Mouse (Mus musculus) midbrain, embryonic 12.5 days (tissue): ENCODE results near the gene Olfr167. TPM values are rescaled to one million over a fixed set of nuclear protein-coding genes. Genes with fewer than 3 reads are reported as not detected.
"Not testable (repeated sequence)": the region's sequence is repeated elsewhere in the genome, so short reads cannot be mapped to it uniquely, and the experiment has no call there.

Experiments
- ATAC-seq: fragments of 200-750 bp; cut with Nextera tagmentation; 2 replicates; pipeline ENCODE4 v1.8.0; 2017; ENCODE audit warnings: low read depth, moderate TSS enrichment, moderate library complexity; ENCODE audit not compliant: low FRiP score
- H3K27ac ChIP-seq: fragments of 300-500 bp; sonication (generic); replicated peaks from 2 replicates; pipeline ENCODE4 v1.5.1; 2016; ENCODE audit warnings: mild to moderate bottlenecking
- H3K27me3 ChIP-seq: fragments of 300-500 bp; sonication (generic); 2 replicates; pipeline ENCODE4 v1.6.1; 2016; ENCODE audit warnings: mild to moderate bottlenecking
- H3K36me3 ChIP-seq: fragments of 300-500 bp; sonication (generic); 2 replicates; pipeline ENCODE4 v1.6.1; 2016
- H3K4me1 ChIP-seq: fragments of 300-500 bp; sonication (generic); 2 replicates; pipeline ENCODE4 v1.6.1; 2016
- H3K4me2 ChIP-seq: fragments of 300-500 bp; sonication (generic); replicated peaks from 2 replicates; pipeline ENCODE4 v1.6.1; 2016; ENCODE audit warnings: mild to moderate bottlenecking, moderate library complexity
- H3K4me3 ChIP-seq: fragments of 300-500 bp; sonication (generic); 2 replicates; pipeline ENCODE4 v1.5.1; 2016; ENCODE audit warnings: mild to moderate bottlenecking
- H3K9ac ChIP-seq: fragments of 300-500 bp; sonication (generic); replicated peaks from 2 replicates; pipeline ENCODE4 v1.6.1; 2016; ENCODE audit warnings: mild to moderate bottlenecking, moderate library complexity
- H3K9me3 ChIP-seq: fragments of 300-500 bp; sonication (generic); 2 replicates; pipeline ENCODE4 v1.6.1; 2016; ENCODE audit warnings: mild to moderate bottlenecking
- WGBS: fragments of 180-500 bp; shearing (Covaris S2); methylation state at CpG from one replicate; pipeline ENCODE4 v1.1.7; 2016; 5-methylcytosine and 5-hydroxymethylcytosine counted together
- polyA plus RNA-seq: library from polyadenylated mRNA; unstranded; fragments of >200 nt; fragmentation: Nextera tagmentation; extraction: Ambion mirVana; gene quantifications from 2 replicates; pipeline ENCODE4 v1.2.1, GENCODE M21; 2016

Olfr167 gene
- not detected in 2 replicates for polyA plus RNA-seq

DNA sequence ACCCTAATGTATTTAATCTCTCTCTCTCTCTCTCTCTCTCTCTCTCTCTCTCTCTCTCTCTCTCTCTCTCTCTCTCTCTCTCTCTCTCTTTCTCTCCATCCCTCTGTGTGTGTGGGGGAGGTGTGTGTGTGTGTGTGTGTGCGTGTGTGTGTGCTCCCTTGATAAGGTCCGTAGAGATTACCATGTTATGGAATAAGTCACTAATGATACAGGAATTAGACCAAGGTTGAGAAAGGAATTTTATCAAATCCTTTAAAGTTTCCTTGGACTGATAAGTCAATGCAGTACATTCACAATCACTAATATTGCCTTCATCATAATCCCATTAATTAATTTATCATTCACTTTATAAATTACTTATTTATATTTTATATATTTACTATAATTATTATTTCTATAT, at the start of gene Olfr167:
Gene Olfr167, minus strand, starts transcription at position 101 of the 400 bp plus-strand sequence.
- no peaks in the 10 kb centered on the region for H3K27me3 ChIP-seq
- no peak within 1 kb of the TSS for H3K27ac ChIP-seq
- WGBS, result 80% methylated on average over 2 of the region's 2 CpGs
- H3K36me3 ChIP-seq, result no peaks in the 10 kb centered on the region
- H3K4me2 ChIP-seq, result no peak within 1 kb of the TSS
- H3K4me3 ChIP-seq, result no peak within 1 kb of the TSS
- H3K4me1 ChIP-seq, result no peaks in the 10 kb centered on the region
- no peak for ATAC-seq
- H3K9ac ChIP-seq, result no peak within 1 kb of the TSS
- H3K9me3 ChIP-seq, result 0 out of 2 replicates have a peak, but pooled peaks cover 3% of the 10 kb centered on the region

DNA sequence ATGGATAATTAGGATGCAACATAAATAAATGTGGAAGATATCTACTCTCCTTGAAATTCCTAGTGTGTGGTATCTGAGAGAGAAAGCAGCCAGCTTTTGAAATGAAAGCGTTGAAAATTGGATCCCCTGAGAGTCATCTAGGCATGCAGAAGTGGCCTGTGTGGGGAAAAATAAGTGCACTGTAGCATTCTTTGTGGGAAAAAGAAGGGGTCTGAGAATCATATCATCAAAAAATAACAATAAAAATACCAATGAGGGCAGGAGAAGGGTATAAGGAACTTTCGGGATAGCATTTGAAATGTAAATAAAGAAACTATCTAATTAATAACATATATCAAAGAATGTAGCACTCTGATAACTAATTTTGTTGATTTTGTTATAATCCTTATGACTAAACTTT, 49.6 kb upstream of the Olfr167 start, which contains the start of gene Olfr169:
Gene Olfr169, minus strand, starts transcription at position 101 of the 400 bp plus-strand sequence.
- not testable (repeated sequence) for H3K27ac ChIP-seq, ATAC-seq, H3K9me3 ChIP-seq

DNA sequence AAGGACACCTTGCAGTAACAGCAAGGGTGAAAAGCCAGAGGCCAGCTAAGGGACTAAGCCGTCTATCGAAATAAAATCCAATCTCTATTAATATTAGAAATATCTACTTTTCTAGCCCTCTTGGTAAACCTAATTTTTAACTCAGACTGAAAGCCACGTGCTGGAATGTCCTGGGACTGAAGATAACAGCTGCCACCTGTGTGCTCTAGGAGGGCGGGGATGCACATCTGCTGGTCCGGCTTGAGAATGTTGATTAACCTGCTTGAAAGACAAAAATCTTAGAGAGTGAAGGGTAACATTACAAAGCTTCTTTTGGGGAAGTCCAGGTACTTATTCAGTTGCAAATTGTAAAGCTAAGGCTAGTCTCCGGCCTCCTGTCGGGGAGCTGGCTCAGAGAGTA, 31.4 kb upstream of the Olfr167 start:
- H3K27ac ChIP-seq, H3K4me2 ChIP-seq, H3K27me3 ChIP-seq, ATAC-seq, H3K4me1 ChIP-seq, H3K9ac ChIP-seq, H3K4me3 ChIP-seq, H3K36me3 ChIP-seq, H3K9me3 ChIP-seq: not testable (repeated sequence)
- WGBS, result 82% methylated on average over 7 of the region's 7 CpGs

More for the DNA sequence above, 49.6 kb upstream of the Olfr167 start, which contains the start of gene Olfr169:
- WGBS, result 88% methylated on average over 2 of the region's 2 CpGs
- H3K4me3 ChIP-seq, H3K27me3 ChIP-seq, H3K4me1 ChIP-seq, H3K4me2 ChIP-seq, H3K9ac ChIP-seq, H3K36me3 ChIP-seq: not testable (repeated sequence)

DNA sequence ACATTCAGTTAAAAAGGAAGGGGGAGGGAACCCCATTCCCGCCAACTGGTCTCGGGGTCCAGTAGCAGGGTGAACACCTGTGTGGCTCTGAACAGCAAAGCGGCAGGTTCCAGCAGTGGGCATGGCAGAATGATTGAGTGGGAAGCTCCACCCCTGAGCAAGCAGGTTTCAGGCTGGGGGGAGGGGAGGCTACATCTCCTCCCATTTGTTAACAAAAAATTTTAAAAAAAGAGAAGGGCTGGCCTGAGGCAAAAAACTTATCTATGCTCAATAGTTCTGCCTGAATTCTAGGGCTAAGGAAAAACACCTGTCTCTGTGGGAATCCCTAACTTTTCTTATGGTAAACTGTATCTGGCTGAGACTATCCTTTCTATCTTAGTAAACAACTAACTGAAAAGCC, 30.2 kb upstream of the Olfr167 start:
- H3K27me3 ChIP-seq, H3K27ac ChIP-seq, H3K4me2 ChIP-seq, H3K9me3 ChIP-seq, H3K9ac ChIP-seq, H3K4me1 ChIP-seq, H3K4me3 ChIP-seq, ATAC-seq, H3K36me3 ChIP-seq: not testable (repeated sequence)
- 94% methylated on average over 3 of the region's 3 CpGs for WGBS

DNA sequence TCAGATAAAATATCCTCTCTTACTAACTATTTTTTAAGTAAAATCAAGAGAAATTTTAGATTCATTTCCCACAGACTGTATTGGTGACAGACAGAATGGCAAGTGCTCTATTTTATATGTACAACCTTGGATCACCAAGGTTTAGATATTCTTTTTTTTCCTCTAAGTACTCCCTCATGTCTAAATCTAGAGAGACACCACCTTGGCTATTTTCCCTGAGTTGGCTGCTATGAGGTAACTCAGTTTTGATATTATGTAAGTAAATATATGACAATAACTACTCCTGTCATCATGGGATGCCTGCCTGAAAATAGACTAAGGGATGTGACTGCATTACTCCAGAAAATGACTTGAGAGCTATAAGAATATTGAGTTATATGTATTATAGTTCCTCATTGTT, 13.4 kb upstream of the Olfr167 start, which contains the start of gene Olfr168:
Gene Olfr168, minus strand, starts transcription at position 101 of the 400 bp plus-strand sequence.
- no peaks in the 10 kb centered on the region for H3K4me1 ChIP-seq
- no peak within 1 kb of the TSS for H3K27ac ChIP-seq
- ATAC-seq, result no peak
- H3K9me3 ChIP-seq, result no peaks in the 10 kb centered on the region; the same call in 1 of the 2 replicates
- no peaks in the 10 kb centered on the region for H3K27me3 ChIP-seq
- H3K4me2 ChIP-seq, result no peak within 1 kb of the TSS
- H3K9ac ChIP-seq, result no peak within 1 kb of the TSS
- H3K4me3 ChIP-seq, result no peak within 1 kb of the TSS
- H3K36me3 ChIP-seq, result no peaks in the 10 kb centered on the region

DNA sequence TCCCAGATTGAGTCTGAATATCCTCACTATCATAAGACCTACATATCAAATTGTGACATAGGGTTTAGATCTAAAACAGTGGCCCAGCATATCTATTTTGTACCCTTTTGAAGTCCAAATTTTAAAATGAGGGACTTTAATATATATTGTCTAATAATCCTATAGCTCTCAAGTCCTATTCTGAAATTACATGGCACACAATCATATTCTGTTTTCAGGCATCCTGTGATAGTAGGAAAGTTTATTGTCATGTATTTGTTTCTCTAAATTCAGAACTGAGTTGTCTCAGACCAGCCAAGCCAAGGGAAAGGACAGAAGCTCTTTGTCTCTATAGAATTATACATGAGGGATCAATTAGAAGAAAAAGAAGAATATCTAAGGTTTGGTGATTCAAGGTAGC, 38.7 kb downstream of the Olfr167 start, which contains the start of gene Olfr166:
Gene Olfr166, plus strand, starts transcription at position 301 of the 400 bp plus-strand sequence.
- Histone ChIP-seq H3K9me3 (no peaks in the 10 kb centered on the region), H3K4me1 (no peaks in the 10 kb centered on the region), H3K4me3 (no peak within 1 kb of the TSS), H3K27ac (no peak within 1 kb of the TSS), H3K27me3 (no peaks in the 10 kb centered on the region), H3K4me2 (no peak within 1 kb of the TSS), H3K36me3 (no peaks in the 10 kb centered on the region), H3K9ac (no peak within 1 kb of the TSS)
- no peak for ATAC-seq

DNA sequence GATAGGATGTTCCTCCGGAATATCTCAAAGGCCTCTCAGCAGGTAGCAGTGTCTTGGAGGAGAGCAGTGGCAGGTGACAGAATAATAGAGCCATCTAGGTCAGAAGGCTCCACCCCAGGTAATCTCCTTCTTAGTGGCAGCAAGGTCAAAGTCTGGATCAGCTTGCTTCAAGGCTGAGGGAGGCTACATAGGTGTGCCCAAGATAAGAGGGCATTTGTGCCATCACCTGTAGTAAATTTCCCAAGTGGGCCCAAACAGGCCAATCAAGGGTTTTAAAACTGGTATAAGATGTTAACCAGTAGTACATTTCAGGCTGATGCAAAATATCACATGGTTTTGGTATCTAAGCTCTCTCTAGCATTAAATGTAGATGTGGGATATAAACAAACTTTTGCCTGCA, 57.7 kb downstream of the Olfr167 start:
- no peaks in the 10 kb centered on the region for H3K27me3 ChIP-seq
- no peaks in the 10 kb centered on the region for H3K4me1 ChIP-seq
- no peaks in the 10 kb centered on the region for H3K36me3 ChIP-seq
- H3K4me2 ChIP-seq, result no peak overlapping the region
- no peaks in the 10 kb centered on the region for H3K9me3 ChIP-seq
- no peak overlapping the region for H3K4me3 ChIP-seq
- H3K9ac ChIP-seq, result no peak overlapping the region
- no peak for ATAC-seq
- H3K27ac ChIP-seq, result no peak overlapping the region
- WGBS, result 67% methylated on average over 1 of the region's 1 CpGs

Other genes with a start within 250 kb of the Olfr167 start
- gene Olfr164, start 208.2 kb downstream of the Olfr167 start, polyA plus RNA-seq, result not detected in 2 replicates
- gene Olfr165, start 99.1 kb downstream of the Olfr167 start, polyA plus RNA-seq, result not detected in 2 replicates
- not detected in 2 replicates for gene Olfr166, start 38.6 kb downstream of the Olfr167 start, polyA plus RNA-seq
- not detected in 2 replicates for gene Olfr168, start 13.3 kb upstream of the Olfr167 start, polyA plus RNA-seq
- not detected in 2 replicates for gene Olfr169, start 49.5 kb upstream of the Olfr167 start, polyA plus RNA-seq
- gene Olfr170, start 89.6 kb upstream of the Olfr167 start, polyA plus RNA-seq, result not detected in 2 replicates
- not detected in 2 replicates for gene Olfr171, start 107.7 kb upstream of the Olfr167 start, polyA plus RNA-seq
- gene Lamp3, start 184.1 kb upstream of the Olfr167 start, polyA plus RNA-seq, result not detected in 2 replicates
- gene B3gnt5, start 237.9 kb upstream of the Olfr167 start, polyA plus RNA-seq, result 50.9 and 51.4 TPM in 2 replicates